ENCODE assay signal across 11 mouse cellular contexts in genomic region chr2:144214508-144215185, GRCm38 (mm10). TPM values are rescaled to one million over a fixed set of nuclear protein-coding genes. Genes with fewer than 3 reads are reported as not detected.
A peak's percentile ranks its signal among the peaks of the same experiment; 100 is the strongest.
DNase-seq lines count a peak whose midpoint lies in the region; ATAC-seq lines count a peak whose summit lies in the region.
"Had no signal": no experiment of that assay in that cellular context is flagged by ENCODE, and none has a peak within 500 bp of the region (broad histone marks: within the 10 kb centered on the region; RNA-seq: fewer than 3 reads in every experiment).

No protein-coding gene starts in this region.

- no peaks in the 10 kb centered on the region for H3K36me3 ChIP-seq in kidney, embryonic 16.5 days (ENCODE audit: insufficient read depth, low read length)
- no peaks in the 10 kb centered on the region for H3K36me3 ChIP-seq in embryonic facial prominence, embryonic 14.5 days (ENCODE audit: control insufficient read depth, insufficient read depth, low read length)
- no peaks in the 10 kb centered on the region for H3K36me3 ChIP-seq in limb, embryonic 12.5 days
- H3K36me3 ChIP-seq in neural tube, embryonic 15.5 days, result no peaks in the 10 kb centered on the region
- H3K36me3 ChIP-seq: G1E; stomach, embryonic 15.5 days had no signal

- H3K9me3 ChIP-seq in kidney, embryonic 16.5 days (ENCODE audit: low read length), result 0 out of 2 replicates have a peak, but pooled peaks cover 5% of the 10 kb centered on the region
- H3K9me3 ChIP-seq in embryonic facial prominence, embryonic 14.5 days (ENCODE audit: control insufficient read depth, low read length), result no peaks in the 10 kb centered on the region
- H3K9me3 ChIP-seq in limb, embryonic 12.5 days, result 0 out of 2 replicates have a peak, but pooled peaks cover 4% of the 10 kb centered on the region
- no peaks in the 10 kb centered on the region for H3K9me3 ChIP-seq in neural tube, embryonic 15.5 days (replicated peaks)
- H3K9me3 ChIP-seq: G1E; stomach, embryonic 15.5 days had no signal

- no peak overlapping the region for H3K4me2 ChIP-seq in kidney, embryonic 16.5 days (replicated peaks; ENCODE audit: low read depth, low read length)
- H3K4me2 ChIP-seq in embryonic facial prominence, embryonic 14.5 days (ENCODE audit: low read depth, low read length), result no peak overlapping the region
- H3K4me2 ChIP-seq in limb, embryonic 12.5 days, result no peak overlapping the region
- H3K4me2 ChIP-seq in neural tube, embryonic 15.5 days, result no peak overlapping the region
- H3K4me2 ChIP-seq: stomach, embryonic 15.5 days had no signal

- 79% methylated on average over 9 of the region's 9 CpGs for WGBS in kidney, embryonic 16.5 days
- 57% methylated on average over 9 of the region's 9 CpGs for WGBS in embryonic facial prominence, embryonic 14.5 days
- 70% methylated on average over 9 of the region's 9 CpGs for WGBS in limb, embryonic 12.5 days
- WGBS in neural tube, embryonic 15.5 days, result 75% methylated on average over 9 of the region's 9 CpGs

- no peak overlapping the region for H3K9ac ChIP-seq in kidney, embryonic 16.5 days (replicated peaks; ENCODE audit: low read length)
- H3K9ac ChIP-seq in embryonic facial prominence, embryonic 14.5 days (ENCODE audit: low read depth, low read length), result no peak overlapping the region
- no peak overlapping the region for H3K9ac ChIP-seq in limb, embryonic 12.5 days (replicated peaks)
- no peak overlapping the region for H3K9ac ChIP-seq in neural tube, embryonic 15.5 days (replicated peaks)
- H3K9ac ChIP-seq: stomach, embryonic 15.5 days had no signal

- peaks cover 7% of the 10 kb centered on the region; the same call in 1 of the 2 replicates for H3K4me1 ChIP-seq in kidney, embryonic 16.5 days (ENCODE audit: insufficient read depth, low read length)
- peaks cover 3% of the 10 kb centered on the region; the same call in 1 of the 2 replicates for H3K4me1 ChIP-seq in embryonic facial prominence, embryonic 14.5 days (ENCODE audit: control insufficient read depth, insufficient read depth, low read length)
- no peaks in the 10 kb centered on the region for H3K4me1 ChIP-seq in limb, embryonic 12.5 days (replicated peaks)
- H3K4me1 ChIP-seq in neural tube, embryonic 15.5 days, result peaks cover 11% of the 10 kb centered on the region

- H3K27ac ChIP-seq in kidney, embryonic 16.5 days (ENCODE audit: low read length), result no peak overlapping the region
- H3K27ac ChIP-seq in embryonic facial prominence, embryonic 14.5 days (replicated peaks; ENCODE audit: low read depth, low read length), result 0 out of 2 replicates have a peak overlapping the region, but pooled peaks have one; percentile 0
- 0 out of 2 replicates have a peak overlapping the region, but pooled peaks have one; percentile 47 for H3K27ac ChIP-seq in limb, embryonic 12.5 days
- peak overlapping the region; percentile 56; the same call in 1 of the 2 replicates for H3K27ac ChIP-seq in neural tube, embryonic 15.5 days (replicated peaks)
- H3K27ac ChIP-seq: stomach, embryonic 15.5 days had no signal

- H3K4me3 ChIP-seq in kidney, embryonic 16.5 days (ENCODE audit: low read length), result no peak overlapping the region
- no peak overlapping the region for H3K4me3 ChIP-seq in embryonic facial prominence, embryonic 14.5 days (ENCODE audit: low read depth, low read length)
- no peak overlapping the region for H3K4me3 ChIP-seq in limb, embryonic 12.5 days (replicated peaks)
- no peak overlapping the region for H3K4me3 ChIP-seq in neural tube, embryonic 15.5 days (replicated peaks)
- H3K4me3 ChIP-seq: stomach, embryonic 15.5 days had no signal

- no peaks in the 10 kb centered on the region for H3K27me3 ChIP-seq in kidney, embryonic 16.5 days (ENCODE audit: insufficient read depth, low read length)
- H3K27me3 ChIP-seq in embryonic facial prominence, embryonic 14.5 days (replicated peaks; ENCODE audit: control insufficient read depth, insufficient read depth, low read length), result no peaks in the 10 kb centered on the region
- H3K27me3 ChIP-seq in limb, embryonic 12.5 days, result no peaks in the 10 kb centered on the region
- H3K27me3 ChIP-seq in neural tube, embryonic 15.5 days (replicated peaks), result no peaks in the 10 kb centered on the region
- H3K27me3 ChIP-seq: stomach, embryonic 15.5 days had no signal

- DNase-seq in kidney, adult 18-20 months, result no peak
- no peak for DNase-seq in embryonic facial prominence, embryonic 14.5 days (ENCODE audit: low spot score)
- no peak for DNase-seq in cerebellum, postnatal 36 days
- DNase-seq in c-Kit-positive CD71-positive TER-119-positive erythroid progenitor cells, embryonic 14.5 days (ENCODE audit: low spot score), result no peak
- DNase-seq: cerebellum, postnatal 14 days had no signal

- 0 out of 2 replicates have a peak, but pooled peaks have one; percentile 33 for ATAC-seq in kidney, embryonic 16.5 days (ENCODE audit: low FRiP score, low TSS enrichment)
- ATAC-seq in embryonic facial prominence, embryonic 14.5 days (ENCODE audit: low read depth), result 0 out of 2 replicates have a peak, but pooled peaks have one; percentile 26
- peak; percentile 40; the same call in 1 of the 2 replicates for ATAC-seq in limb, embryonic 12.5 days (ENCODE audit: insufficient number of reproducible peaks, insufficient read depth, low FRiP score, low TSS enrichment, low read depth)
- ATAC-seq in neural tube, embryonic 15.5 days (ENCODE audit: low FRiP score), result 0 out of 2 replicates have a peak, but pooled peaks have one; percentile 24
- no peak for ATAC-seq in frontal cortex, adult (ENCODE audit: low TSS enrichment)

RNA-seq across cellular contexts. Expression of gene Mgme1, which starts 55.8 kb away (rescaled TPM):
- polyA plus RNA-seq in kidney, embryonic 16.5 days (2015; fragmentation: Nextera tagmentation; extraction: Ambion mirVana), result 28.7 and 29.8 TPM in 2 replicates
- 15.5 and 16.7 TPM in 2 replicates for polyA plus RNA-seq in embryonic facial prominence, embryonic 14.5 days (2014; fragmentation: Nextera tagmentation; extraction: Ambion mirVana)
- polyA plus RNA-seq in limb, embryonic 12.5 days (2016; fragmentation: Nextera tagmentation; extraction: Ambion mirVana), result 20.3 and 21.7 TPM in 2 replicates
- 13.3 and 15.5 TPM in 2 replicates for polyA plus RNA-seq in neural tube, embryonic 15.5 days (2015; fragmentation: Nextera tagmentation; extraction: Ambion mirVana)

RNA-seq across cellular contexts. Expression of gene Snx5, which starts 56.1 kb away (rescaled TPM):
- 118 and 122 TPM in 2 replicates for polyA plus RNA-seq in kidney, embryonic 16.5 days (2015; fragmentation: Nextera tagmentation; extraction: Ambion mirVana)
- 111 and 120 TPM in 2 replicates for polyA plus RNA-seq in embryonic facial prominence, embryonic 14.5 days (2014; fragmentation: Nextera tagmentation; extraction: Ambion mirVana)
- polyA plus RNA-seq in limb, embryonic 12.5 days (2016; fragmentation: Nextera tagmentation; extraction: Ambion mirVana), result 139 and 145 TPM in 2 replicates
- polyA plus RNA-seq in neural tube, embryonic 15.5 days (2015; fragmentation: Nextera tagmentation; extraction: Ambion mirVana), result 74.4 and 93.8 TPM in 2 replicates
